Mouse (Mus musculus) testis, postnatal 14 days (tissue): Measurements from ENCODE around the gene Il11ra1.
A peak's percentile ranks its signal among the peaks of the same experiment; 100 is the strongest.
"Not testable (repeated sequence)": the region's sequence is repeated elsewhere in the genome, so short reads cannot be mapped to it uniquely, and the experiment has no call there.

Source experiments
- DNase-seq: peaks from one replicate; pipeline ENCODE4 v3.0.0; 2021; ENCODE audit warnings: low spot score

The Il11ra1 gene

DNA sequence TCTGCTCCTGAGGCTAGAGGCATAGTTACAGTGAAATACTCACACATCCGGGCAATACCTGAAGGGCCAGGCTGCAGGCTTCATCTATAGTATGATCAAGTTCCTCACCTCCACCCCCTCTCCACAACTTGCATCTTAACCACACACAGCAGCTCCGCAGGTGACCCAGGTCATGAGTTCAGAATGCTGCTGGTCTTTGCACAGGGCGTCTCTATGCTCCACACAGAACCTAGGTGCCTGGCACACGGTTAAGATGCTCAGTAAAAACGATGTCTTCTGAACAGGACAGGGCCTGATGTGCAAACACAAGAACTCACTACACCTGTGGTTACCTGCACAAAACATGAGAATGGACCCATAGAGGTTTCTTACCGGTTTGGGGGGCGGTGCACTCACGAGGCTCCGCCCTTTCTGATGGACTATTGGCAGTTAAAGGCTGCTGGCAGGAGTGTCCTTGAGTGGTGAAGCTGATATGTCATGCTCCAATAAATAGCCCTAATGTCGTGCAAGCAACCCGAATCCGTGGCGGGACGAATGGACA, 55.1 kb downstream of the Il11ra1 start, which contains the start of gene Galt:
Gene Galt (plus strand): TSS at position 432 of the 541 bp plus-strand sequence.
- no peak for DNase-seq

DNA sequence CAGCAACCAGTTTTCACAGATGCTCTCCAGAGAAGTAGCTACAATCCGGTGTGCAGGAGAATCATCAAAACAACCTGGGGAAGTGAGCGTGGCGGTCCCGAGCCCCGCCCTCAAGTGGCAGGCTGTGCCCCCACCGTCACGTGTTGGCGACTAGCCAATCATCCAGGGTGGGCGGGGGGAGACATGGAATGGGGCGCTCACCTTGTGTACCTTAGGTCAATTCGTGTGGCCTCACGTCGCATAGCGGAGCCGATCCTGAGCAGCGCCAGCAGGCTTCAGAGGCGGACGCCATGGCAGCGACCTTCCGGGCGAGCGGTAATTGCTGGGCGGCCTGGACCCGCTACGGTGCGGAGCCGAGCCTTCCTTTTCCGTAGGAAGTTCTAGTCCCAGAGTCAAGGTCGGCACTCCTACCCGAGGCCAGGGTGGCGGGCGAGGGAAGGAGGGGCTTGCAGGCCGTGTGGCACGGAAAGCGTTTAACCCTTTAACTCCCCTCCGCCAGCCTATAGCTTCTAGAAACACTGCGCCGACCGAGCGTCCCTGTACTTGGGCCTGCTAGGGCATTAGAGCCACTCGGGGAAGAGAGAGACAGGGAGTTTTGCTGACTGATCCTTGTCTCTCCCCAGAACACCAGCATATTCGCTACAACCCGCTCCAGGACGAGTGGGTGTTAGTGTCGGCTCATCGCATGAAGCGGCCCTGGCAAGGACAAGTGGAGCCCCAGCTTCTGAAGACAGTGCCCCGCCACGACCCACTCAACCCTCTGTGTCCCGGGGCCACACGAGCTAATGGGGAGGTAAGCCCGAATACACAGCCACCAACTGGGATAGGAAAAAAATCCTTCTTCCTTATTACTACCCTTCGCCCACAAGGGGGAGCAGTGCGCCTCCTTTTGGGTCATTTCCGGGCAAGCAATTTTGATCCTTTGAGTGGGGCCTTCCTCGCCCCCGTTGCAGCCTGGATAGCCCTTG, 55.8 kb downstream of the Il11ra1 start, which contains the start of gene Sigmar1:
Gene Sigmar1 (minus strand): TSS at position 820 of the 968 bp plus-strand sequence.
- DNase-seq, result peak; percentile 84

DNA sequence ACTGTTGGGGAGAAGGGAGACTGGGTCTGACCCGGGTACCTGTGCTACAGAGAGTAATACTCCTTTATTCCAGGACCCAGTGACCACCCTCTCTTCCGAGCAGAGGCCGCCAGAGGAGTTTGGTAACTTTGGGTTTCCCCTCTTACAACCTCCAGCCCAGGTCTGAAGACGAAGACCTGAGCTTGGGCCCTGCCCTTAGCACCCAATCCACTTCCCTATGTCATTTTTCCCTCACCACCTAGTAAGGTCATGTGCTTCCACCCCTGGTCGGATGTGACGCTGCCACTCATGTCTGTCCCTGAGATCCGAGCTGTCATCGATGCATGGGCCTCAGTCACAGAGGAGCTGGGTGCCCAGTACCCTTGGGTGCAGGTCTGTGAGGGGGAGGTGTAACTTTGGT, 56.7 kb downstream of the Il11ra1 start:
- DNase-seq, result no peak

DNA sequence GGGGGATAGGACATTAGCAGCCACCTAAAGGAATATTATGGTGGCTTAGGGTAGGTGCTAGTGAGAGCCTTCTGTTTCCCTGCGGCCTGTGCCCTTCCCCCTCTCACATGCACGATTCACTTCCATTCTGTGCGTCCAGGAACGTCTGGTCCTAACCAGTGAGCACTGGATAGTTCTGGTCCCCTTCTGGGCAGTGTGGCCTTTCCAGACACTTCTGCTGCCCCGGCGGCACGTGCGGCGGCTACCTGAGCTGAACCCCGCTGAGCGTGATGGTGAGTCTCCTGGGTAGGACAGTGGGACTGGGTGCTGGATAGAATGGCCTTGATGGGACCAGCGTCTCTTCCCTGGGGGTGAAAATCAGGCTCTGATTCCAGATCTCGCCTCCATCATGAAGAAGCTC, 57.5 kb downstream of the Il11ra1 start:
- DNase-seq, result no peak

DNA sequence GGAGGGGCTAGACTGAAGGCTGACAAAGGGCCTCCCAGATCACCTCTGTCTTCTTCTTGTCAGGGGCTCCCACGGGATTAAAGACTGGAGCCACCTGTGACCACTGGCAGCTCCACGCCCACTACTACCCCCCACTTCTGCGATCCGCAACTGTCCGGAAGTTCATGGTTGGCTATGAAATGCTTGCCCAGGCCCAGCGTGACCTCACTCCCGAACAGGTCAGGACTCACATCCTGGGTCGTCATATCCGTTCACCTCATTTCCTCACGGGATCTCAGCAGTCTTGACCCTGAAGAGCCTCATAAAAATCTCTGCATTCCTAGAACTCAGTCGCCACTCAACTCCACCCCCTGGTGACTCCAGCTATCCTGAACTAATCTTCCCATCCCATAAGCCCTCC, 58.2 kb downstream of the Il11ra1 start:
- no peak for DNase-seq

DNA sequence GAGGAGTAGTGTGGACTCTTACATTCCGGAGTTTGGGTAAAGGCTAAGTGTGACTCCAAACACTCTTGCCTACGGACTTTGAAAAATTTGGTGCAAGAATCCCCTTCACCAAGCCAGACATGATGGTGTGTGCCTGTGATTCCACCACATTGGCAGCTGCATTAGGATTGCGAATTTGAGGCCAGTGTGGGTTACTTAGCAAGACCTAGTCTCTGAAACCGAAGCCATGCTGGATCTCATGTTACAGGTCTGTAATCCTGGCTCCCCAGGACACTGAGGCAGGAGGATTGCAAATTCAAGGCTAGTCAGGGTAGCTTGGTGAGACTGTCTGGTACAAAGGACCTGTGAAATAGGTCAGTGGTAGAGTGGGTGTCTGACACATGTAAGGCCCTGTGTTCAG, 58.9 kb downstream of the Il11ra1 start:
- DNase-seq, result no peak

DNA sequence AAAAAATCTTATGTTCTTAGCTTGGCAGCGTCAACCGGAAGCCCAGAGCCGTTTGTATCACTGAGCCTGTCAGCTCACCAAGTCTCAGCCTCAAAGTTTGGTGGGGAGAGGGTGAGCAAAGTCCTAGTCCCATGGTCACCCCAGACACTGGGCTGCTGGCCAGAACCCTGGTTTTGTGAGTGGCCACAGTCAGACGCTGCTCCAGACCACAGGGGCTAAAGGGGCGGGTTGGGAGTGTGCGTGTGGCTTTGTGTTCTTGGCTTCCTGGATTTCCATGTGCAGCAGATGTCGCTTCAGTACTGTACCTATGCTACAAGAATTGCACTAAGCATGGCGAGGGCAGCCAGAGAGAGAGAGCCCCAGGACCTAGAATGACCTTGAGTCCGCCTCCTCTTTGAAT, 59.4 kb downstream of the Il11ra1 start:
- no peak for DNase-seq

DNA sequence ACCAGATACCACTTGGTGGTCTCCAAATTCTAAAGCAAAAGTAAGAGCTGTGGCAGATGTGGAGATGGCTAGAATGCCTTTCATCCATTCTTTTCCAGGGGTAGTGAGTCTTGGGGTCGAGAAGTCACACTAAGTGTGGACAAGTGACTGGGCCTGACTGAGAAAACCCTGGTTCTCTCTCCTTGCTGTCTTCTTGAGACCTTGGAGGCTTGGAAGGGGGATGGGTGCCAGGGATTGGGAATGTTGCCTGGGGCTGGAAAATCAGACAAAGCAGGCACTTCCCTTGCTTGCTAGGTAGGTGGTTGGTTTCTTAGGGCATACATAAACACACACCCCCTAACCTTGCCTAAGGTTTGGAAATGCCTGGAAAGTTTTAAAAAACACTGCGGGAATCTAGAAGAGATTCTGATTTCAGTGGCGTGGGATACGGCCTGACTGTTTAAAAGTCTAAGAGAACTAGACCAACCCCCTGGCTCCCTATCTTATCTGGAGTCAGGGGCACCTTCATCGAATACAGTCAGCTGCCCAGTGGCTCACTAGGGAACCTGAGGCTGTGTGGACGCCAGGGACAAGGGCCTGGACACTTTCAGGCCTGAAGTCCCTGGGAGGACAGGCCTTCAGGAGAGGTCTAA, 60.0 kb downstream of the Il11ra1 start:
- no peak for DNase-seq

DNA sequence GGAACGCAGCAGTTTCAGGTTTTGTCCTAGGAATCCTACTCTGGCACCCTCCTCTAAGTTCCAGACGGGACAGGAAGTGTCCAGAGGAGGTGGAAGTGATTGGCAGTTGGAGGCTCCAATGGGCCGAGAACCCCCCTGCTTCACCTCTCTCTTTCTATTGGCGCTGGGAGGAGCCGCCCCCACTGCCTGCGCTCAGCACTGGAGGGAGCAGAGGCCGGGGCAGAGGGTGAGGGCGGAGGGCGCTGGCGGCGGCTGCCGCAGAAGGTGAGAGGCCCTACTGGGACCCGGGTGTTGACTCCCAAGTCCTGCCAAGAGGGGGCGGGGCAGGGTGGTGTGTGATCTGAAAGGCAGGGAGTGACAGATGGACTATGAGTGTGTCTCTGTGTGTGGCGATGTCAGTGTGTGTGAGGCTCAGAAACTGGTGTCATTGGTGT, 60.5 kb downstream of the Il11ra1 start:
- peak; percentile 90 for DNase-seq

DNA sequence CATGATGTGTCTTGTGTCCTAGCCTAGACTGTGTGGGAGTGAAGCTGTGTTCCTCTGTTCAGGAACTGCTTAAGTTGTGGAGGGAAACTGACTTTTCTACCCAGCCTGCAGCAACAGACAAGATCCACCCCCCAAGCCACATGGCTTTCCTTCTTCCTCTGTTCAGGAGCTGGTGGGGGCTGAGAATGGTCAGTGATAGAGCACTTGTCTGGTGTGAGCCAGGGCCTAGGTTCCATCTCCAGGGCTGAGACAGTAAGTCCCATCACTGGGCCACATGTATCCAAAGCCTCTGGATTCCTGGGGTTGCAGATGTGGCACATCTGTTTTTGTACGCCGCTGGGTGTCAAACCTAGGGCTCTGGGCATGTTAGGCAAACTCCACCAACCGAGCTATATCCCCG, 61.1 kb downstream of the Il11ra1 start:
- no peak for DNase-seq

DNA sequence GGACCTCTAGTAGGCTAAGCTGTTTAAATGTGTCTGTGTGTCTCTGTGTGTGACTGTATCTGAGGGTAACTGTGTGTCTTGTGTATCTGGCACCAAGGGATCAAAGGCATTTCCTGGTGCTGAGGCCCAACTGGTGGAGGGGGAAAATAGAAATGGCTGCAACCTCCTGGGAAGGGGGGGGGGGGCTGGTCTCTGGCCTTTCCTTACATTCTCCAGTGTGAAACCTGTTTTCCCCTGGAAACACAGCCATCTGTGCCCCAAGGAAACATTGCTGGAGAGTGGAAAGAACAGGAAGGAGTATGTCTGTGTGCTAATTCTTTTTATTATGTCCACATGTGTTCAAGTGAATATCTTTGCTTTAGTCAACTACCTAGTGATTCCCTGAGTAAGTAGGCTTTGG, 61.9 kb downstream of the Il11ra1 start:
- DNase-seq, result no peak

DNA sequence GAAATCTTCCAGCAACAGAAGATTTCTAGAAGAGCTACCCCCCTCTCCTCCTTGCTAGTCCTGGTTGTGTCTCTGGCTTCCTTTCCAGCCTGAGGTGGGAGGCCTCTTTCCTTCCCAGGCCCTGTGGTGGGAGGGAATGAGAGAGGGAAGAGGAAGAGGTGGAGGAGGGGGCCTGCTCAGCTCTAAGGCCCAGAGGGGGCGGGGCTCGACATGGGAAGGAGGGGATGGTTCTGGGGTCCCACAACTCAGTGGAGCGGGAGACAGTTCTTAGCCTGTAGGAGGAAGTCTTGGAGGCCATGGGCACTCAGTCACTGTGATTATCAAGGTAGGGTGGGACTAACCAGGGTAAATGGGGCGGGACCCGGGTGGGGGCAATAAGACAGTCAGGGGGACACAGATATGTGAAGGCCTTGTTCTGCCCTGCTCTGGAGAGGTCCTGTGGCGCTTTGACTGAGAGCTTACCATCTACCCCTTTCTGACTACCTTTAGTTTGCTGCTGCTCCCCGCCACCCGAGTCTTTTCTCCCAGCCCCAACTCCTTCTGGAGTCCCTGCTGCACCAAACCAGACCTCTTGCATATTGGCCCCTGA, 62.4 kb downstream of the Il11ra1 start:
- DNase-seq, result no peak

DNA sequence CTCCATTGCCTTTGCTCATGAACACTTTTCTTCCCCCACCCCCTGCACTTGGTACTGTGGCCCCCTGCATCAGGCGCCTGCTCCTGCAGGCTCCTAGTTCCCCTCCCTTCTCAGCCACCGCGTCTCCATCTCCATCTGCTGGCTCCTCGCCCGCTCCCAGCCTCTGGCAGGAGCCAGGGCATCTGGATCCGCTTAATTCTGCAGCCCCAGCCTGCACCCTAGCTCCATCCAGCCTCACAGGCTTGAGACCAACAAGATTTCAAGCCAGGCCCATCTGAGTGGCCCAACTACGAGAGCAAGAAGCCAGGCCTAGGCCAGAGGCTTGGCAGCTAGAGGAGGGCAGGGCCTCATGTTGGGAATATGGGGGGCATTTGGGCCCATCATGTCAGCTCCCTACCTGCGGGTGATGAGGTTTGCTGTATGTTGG, 62.9 kb downstream of the Il11ra1 start:
- DNase-seq, result peak; percentile 22

DNA sequence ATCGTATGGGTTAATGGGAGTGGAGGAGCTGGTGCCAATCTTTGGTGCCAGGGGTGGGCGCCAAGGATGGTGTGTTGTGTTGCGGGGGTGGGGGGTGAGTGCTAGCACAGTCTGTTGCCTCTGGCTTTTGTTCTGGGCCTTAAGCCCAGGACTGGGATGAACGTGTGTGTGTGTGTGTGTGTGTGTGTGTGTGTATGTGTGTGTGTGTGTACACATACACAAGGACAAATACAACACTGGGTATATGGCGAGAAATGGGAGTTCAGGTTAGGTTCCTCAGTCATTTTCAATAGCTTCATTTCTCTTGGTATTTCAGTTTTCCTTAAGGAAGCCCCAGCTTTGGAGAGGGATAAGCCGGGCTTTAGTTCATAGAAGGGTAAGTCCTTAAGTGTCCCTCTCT, 63.4 kb downstream of the Il11ra1 start:
- not testable (repeated sequence) for DNase-seq

DNA sequence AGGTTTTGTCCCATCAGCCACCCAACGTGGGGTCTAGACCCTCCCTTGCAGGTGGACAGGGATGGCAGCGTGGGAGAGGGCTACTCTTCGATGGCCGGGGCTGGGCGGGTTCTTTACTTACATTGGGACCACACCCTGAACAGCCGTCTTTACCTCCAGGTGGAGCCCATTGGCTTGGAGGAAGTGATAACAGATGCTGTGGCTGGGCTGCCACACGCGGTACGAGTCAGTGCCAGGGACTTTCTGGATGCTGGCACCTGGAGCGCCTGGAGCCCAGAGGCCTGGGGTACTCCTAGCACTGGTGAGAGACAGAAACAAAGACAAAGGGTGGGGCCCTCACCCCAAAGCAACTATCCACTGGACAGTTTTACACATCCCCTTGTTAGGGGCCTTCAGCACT, 67.5 kb downstream of the Il11ra1 start:
- not testable (repeated sequence) for DNase-seq

DNA sequence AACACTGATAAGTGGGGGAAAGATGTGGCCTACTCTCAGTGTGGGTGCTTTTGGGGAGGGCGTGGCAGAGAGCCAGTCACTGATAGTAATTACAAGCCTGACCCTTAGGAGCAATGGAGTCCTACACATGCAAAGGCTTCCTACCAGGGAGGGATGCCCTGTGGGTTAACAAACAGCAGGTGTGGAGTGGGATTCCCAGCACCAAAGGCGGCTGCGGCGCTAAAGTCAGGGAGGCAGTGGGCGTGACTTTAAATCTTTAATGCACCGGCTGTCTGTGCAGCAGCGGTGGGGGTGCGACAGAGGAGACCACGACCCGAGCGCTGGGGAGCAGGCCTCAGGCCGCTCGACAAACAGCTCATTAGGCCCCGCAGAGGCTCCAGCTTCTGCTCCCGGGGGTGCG, 73.2 kb downstream of the Il11ra1 start:
- not testable (repeated sequence) for DNase-seq

DNA sequence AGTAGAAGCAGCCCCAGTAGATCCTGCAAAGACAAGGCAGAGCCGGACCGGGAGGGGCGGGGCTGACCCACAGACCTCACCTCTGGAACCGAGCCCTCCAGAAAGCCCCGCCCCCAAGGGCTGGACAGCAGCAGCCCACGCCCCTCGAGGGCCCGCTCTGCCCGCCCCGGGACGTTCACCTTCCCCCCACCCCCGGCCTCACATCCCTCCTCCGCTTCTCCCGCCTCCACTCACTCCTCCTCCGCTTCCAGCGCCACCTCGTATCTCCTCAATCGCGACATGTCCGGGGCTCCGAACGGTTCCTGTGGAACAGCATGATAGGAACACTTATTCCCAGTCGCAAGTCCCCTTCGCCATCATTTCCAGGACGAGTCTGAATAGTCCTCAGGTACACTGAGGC, 73.7 kb downstream of the Il11ra1 start:
- DNase-seq, result peak; percentile 81

DNA sequence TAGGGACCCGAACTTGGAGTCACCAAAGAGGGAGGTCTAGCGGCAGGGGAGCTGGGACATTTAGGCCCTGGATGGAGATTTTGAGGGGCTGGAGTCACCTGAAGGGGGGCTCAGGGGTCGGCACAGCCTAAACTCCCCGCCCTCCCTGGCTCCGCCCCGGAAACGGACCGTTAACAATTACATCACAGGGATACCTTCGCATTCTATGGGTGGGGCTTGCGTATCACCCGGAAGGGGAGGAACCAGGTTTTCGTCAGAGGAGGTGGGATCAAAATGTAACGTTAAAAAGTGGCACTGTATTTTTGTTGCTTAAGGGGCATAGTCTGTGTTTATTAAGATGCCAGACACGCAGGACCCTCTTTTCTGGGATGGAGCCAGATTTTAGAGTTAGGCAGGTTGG, 74.2 kb downstream of the Il11ra1 start, which contains the start of gene Ccl27a:
Gene Ccl27a (minus strand): TSS at position 246 of the 400 bp plus-strand sequence.
- peak; percentile 88 for DNase-seq

DNA sequence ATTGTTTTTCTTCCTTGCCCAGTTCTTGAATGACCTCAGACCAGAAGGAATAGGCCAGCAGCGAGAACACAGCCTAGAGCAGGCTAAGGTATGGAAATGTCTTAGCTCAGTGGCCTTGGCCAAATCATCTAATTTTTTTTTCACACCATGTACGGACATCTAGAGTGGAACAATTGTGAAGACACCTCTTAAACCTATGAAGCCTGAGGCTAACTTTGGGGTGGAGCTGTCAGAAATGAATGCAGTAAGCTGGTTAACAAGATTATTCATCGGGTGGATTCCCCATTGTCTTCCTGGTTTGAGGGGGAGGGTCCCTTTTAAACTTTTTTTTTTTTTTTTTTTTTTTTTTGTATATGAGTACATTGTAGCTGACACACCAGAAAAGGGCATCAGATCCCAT, 74.7 kb downstream of the Il11ra1 start:
- DNase-seq, result not testable (repeated sequence)

DNA sequence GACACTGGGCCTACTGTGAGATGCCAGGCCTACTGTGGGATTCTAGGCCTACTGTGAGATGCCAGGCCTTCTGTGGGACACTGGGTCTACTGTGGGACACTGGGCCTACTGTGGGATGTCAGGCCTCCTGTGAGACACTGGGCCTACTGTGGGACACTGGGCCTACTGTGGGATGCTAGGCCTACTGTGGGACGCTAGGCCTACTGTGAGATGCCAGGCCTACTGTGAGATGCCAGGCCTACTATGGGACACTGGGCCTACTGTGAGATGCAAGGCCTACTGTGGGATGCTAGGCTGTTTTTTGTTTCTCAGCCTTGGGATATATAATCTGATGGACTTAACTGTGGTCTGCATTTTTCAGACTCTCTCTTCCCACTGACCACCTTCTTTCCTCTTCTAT, 76.1 kb downstream of the Il11ra1 start:
- DNase-seq, result not testable (repeated sequence)

DNA sequence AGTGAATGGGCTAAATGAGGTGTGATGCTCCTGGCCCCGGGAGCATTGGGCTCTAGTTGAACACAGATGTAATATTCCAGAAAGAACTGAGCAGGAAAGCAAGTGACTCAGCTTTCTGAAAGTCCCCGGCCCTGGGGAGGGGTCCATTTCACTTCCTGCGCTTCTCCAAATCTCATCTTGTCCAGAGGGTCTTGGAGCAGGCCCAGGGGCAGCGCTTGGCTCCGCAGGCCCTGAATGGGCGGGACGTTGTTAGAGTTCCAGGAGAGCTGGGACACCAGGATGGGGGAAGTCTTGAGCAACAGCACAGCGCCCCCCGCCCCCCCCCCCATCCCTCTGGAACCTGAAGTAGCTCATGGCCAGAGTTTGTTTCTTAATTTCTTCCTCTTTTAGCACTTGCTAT, 81.5 kb downstream of the Il11ra1 start:
- DNase-seq, result not testable (repeated sequence)
